Mouse (Mus musculus): ENCODE results near the gene Tmbim4.

The Tmbim4 gene

GRCm38 (mm10) chr10:120201131-120201921 lies at the start of gene Tmbim4:
Tmbim4 (plus strand) TSS chr10:120201590.
- DNase-seq: peak; percentile 65

- DNase-seq: no peak
These were observed 49.7 kb upstream of the Tmbim4 start for GRCm38 (mm10) chr10:120151672-120152071.

GRCm38 (mm10) chr10:120153911-120154310 lies 47.5 kb upstream of the Tmbim4 start:
- DNase-seq: no peak

- no peak for DNase-seq
These were observed 40.9 kb upstream of the Tmbim4 start for GRCm38 (mm10) chr10:120160533-120160932.

GRCm38 (mm10) chr10:120162840-120163239 lies 38.5 kb upstream of the Tmbim4 start:
- DNase-seq: no peak

GRCm38 (mm10) chr10:120163490-120163889 lies 37.9 kb upstream of the Tmbim4 start:
- DNase-seq: no peak

GRCm38 (mm10) chr10:120164931-120165792 lies 36.2 kb upstream of the Tmbim4 start:
- DNase-seq: no peak

GRCm38 (mm10) chr10:120165793-120166503 lies 35.4 kb upstream of the Tmbim4 start:
- no peak for DNase-seq

- DNase-seq: no peak
These were observed 33.3 kb upstream of the Tmbim4 start for GRCm38 (mm10) chr10:120168070-120168469.

GRCm38 (mm10) chr10:120169064-120169463 lies 32.3 kb upstream of the Tmbim4 start:
- DNase-seq: no peak

GRCm38 (mm10) chr10:120169841-120170240 lies 31.5 kb upstream of the Tmbim4 start:
- no peak for DNase-seq

GRCm38 (mm10) chr10:120170277-120170676 lies 31.1 kb upstream of the Tmbim4 start:
- no peak for DNase-seq

- no peak for DNase-seq
These were observed 30.1 kb upstream of the Tmbim4 start for GRCm38 (mm10) chr10:120171340-120171739.

GRCm38 (mm10) chr10:120174192-120174705 lies 27.1 kb upstream of the Tmbim4 start:
- DNase-seq: no peak

- DNase-seq: no peak
These were observed 18.5 kb upstream of the Tmbim4 start for GRCm38 (mm10) chr10:120182887-120183286.

- no peak for DNase-seq
These were observed 18.0 kb upstream of the Tmbim4 start for GRCm38 (mm10) chr10:120183342-120183741.

- DNase-seq: no peak
These were observed 12.9 kb upstream of the Tmbim4 start for GRCm38 (mm10) chr10:120188513-120188912.

- no peak for DNase-seq
These were observed 12.1 kb upstream of the Tmbim4 start for GRCm38 (mm10) chr10:120189276-120189675.

- no peak for DNase-seq
These were observed 11.6 kb upstream of the Tmbim4 start for GRCm38 (mm10) chr10:120189782-120190181.

- DNase-seq: no peak
These were observed 10.2 kb upstream of the Tmbim4 start for GRCm38 (mm10) chr10:120191165-120191564.

GRCm38 (mm10) chr10:120192278-120192677 lies 9.1 kb upstream of the Tmbim4 start:
- DNase-seq: no peak

- no peak for DNase-seq
These were observed 8.1 kb upstream of the Tmbim4 start for GRCm38 (mm10) chr10:120193255-120193654.
